Comparison of ENCODE assay signal across 9 mouse cellular contexts in genomic region chr10:95708001-95708400, GRCm38 (mm10). TPM values are rescaled to one million over a fixed set of nuclear protein-coding genes. Genes with fewer than 3 reads are reported as not detected.
A peak's percentile ranks its signal among the peaks of the same experiment; 100 is the strongest.
DNase-seq lines count a peak whose midpoint lies in the region; ATAC-seq lines count a peak whose summit lies in the region.
"Had no signal": no experiment of that assay in that cellular context is flagged by ENCODE, and none has a peak within 500 bp of the region (broad histone marks: within the 10 kb centered on the region; RNA-seq: fewer than 3 reads in every experiment).

No protein-coding gene starts in this region.

- H3K9me3 ChIP-seq in embryonic facial prominence, embryonic 13.5 days: no peaks in the 10 kb centered on the region
- H3K9me3 ChIP-seq: G1E had no signal

- no peak overlapping the region for H3K9ac ChIP-seq in embryonic facial prominence, embryonic 13.5 days

- H3K4me3 ChIP-seq in embryonic facial prominence, embryonic 13.5 days: no peak overlapping the region

- 46% methylated on average over 5 of the region's 5 CpGs for WGBS in embryonic facial prominence, embryonic 13.5 days

- peak; percentile 52 for DNase-seq in kidney, adult 9 months
- DNase-seq in kidney, postnatal 36 days: no peak
- peak; percentile 46 for DNase-seq in skeletal muscle tissue, adult 2 months (ENCODE audit: low read depth, low spot score)
- no peak for DNase-seq in layer of hippocampus, adult 9-10 months (ENCODE audit: low spot score)
- DNase-seq in ovary, postnatal 14 days (ENCODE audit: low spot score): no peak

- H3K27ac ChIP-seq in embryonic facial prominence, embryonic 13.5 days: peak overlapping the region; percentile 66; the same call in 1 of the 2 replicates

- H3K27me3 ChIP-seq in embryonic facial prominence, embryonic 13.5 days: no peaks in the 10 kb centered on the region

- ATAC-seq in embryonic facial prominence, embryonic 13.5 days (ENCODE audit: insufficient number of reproducible peaks, insufficient read depth, low FRiP score, low TSS enrichment, low read depth): no peak
- peak; percentile 45 to 57; a peak in 3 of 4 replicates for ATAC-seq in hematopoietic stem cell, adult 5-6 weeks (replicated peaks in 1 of 2; ENCODE audit: insufficient read depth in 1 of 2, low FRiP score in 2 of 2, low TSS enrichment in 1 of 2, low read depth in 1 of 2, poor library complexity in 2 of 2, severe bottlenecking in 2 of 2)
- no peak for ATAC-seq in cerebellum, adult (ENCODE audit: insufficient number of reproducible peaks, low FRiP score, low TSS enrichment)

- no peak overlapping the region for H3K4me2 ChIP-seq in embryonic facial prominence, embryonic 13.5 days

- H3K4me1 ChIP-seq in embryonic facial prominence, embryonic 13.5 days: peaks cover 49% of the 10 kb centered on the region

- H3K36me3 ChIP-seq in embryonic facial prominence, embryonic 13.5 days: no peaks in the 10 kb centered on the region
- H3K36me3 ChIP-seq: G1E had no signal

RNA-seq across cellular contexts. Expression of gene Anapc15-ps, which starts 34.8 kb away (rescaled TPM):
- polyA plus RNA-seq in embryonic facial prominence, embryonic 13.5 days (2015; fragmentation: Nextera tagmentation; extraction: Ambion mirVana): not detected in 2 replicates
- 1.7 TPM in 1 of 2 replicates, not detected in the other for total RNA-seq in hematopoietic stem cell, adult 5-6 weeks (2017)
- polyA plus RNA-seq: G1E had no signal

Comparison
In these comparisons a context has a peak if more than half of its experiments do, and no peak if none do; other contexts are left out.
1. DNase-seq: peak in kidney, adult 9 months (single experiment) and skeletal muscle tissue, adult 2 months (single experiment); none in kidney, postnatal 36 days (0 of 2), layer of hippocampus, adult 9-10 months (single experiment) and ovary, postnatal 14 days (single experiment).
2. ATAC-seq: peak in hematopoietic stem cell, adult 5-6 weeks (2 of 2); none in embryonic facial prominence, embryonic 13.5 days (single experiment) and cerebellum, adult (single experiment).